ENCODE assay signal across 15 mouse cellular contexts in genomic region chr7:44894175-44894574, GRCm38 (mm10). TPM values are rescaled to one million over a fixed set of nuclear protein-coding genes. Genes with fewer than 3 reads are reported as not detected.
DNase-seq lines count a peak whose midpoint lies in the region; ATAC-seq and TF ChIP-seq lines count a peak whose summit lies in the region.
"Had no signal": no experiment of that assay in that cellular context is flagged by ENCODE, and none has a peak within 500 bp of the region (broad histone marks: within the 10 kb centered on the region; RNA-seq: fewer than 3 reads in every experiment).

No protein-coding gene starts in this region.

- no peak for TF ChIP-seq CTCF in liver, postnatal 0 days (IDR thresholded peaks at IDR 0.05; ENCODE audit: low read depth)

- WGBS in neural tube, embryonic 13.5 days = 89% methylated on average over 3 of the region's 3 CpGs
- WGBS in forebrain, embryonic 15.5 days = 86% methylated on average over 3 of the region's 3 CpGs
- WGBS in midbrain, embryonic 11.5 days = 84% methylated on average over 3 of the region's 3 CpGs
- 82% methylated on average over 3 of the region's 3 CpGs for WGBS in liver, postnatal 0 days (ENCODE audit: insufficient replicate concordance)

- no peak for TF ChIP-seq EP300 in liver, postnatal 0 days (IDR thresholded peaks at IDR 0.05; ENCODE audit: low read depth)

- H3K4me1 ChIP-seq in neural tube, embryonic 13.5 days (replicated peaks) = peaks cover 72% of the 10 kb centered on the region
- H3K4me1 ChIP-seq in forebrain, embryonic 15.5 days = peaks cover 76% of the 10 kb centered on the region
- peaks cover 53% of the 10 kb centered on the region for H3K4me1 ChIP-seq in midbrain, embryonic 11.5 days (ENCODE audit: control insufficient read depth, insufficient read depth, low read length)
- peaks cover 38% of the 10 kb centered on the region for H3K4me1 ChIP-seq in liver, postnatal 0 days (ENCODE audit: insufficient read depth)

- H3K4me2 ChIP-seq in neural tube, embryonic 13.5 days = no peak overlapping the region
- no peak overlapping the region for H3K4me2 ChIP-seq in forebrain, embryonic 15.5 days (replicated peaks)
- no peak overlapping the region for H3K4me2 ChIP-seq in midbrain, embryonic 11.5 days
- no peak overlapping the region for H3K4me2 ChIP-seq in liver, postnatal 0 days (ENCODE audit: low read depth, low read length)
- H3K4me2 ChIP-seq: stomach, embryonic 15.5 days had no signal

- H3K36me3 ChIP-seq in neural tube, embryonic 13.5 days = peaks cover 18% of the 10 kb centered on the region
- H3K36me3 ChIP-seq in forebrain, embryonic 15.5 days = peaks cover 6% of the 10 kb centered on the region; the same call in 1 of the 2 replicates
- peaks cover 3% of the 10 kb centered on the region for H3K36me3 ChIP-seq in midbrain, embryonic 11.5 days (ENCODE audit: control insufficient read depth, insufficient read depth, low read length)
- H3K36me3 ChIP-seq in liver, postnatal 0 days (replicated peaks; ENCODE audit: insufficient read depth, low read length) = 0 out of 2 replicates have a peak, but pooled peaks cover 5% of the 10 kb centered on the region
- H3K36me3 ChIP-seq: stomach, embryonic 15.5 days had no signal

- no peaks in the 10 kb centered on the region for H3K9me3 ChIP-seq in neural tube, embryonic 13.5 days
- H3K9me3 ChIP-seq in forebrain, embryonic 15.5 days = no peaks in the 10 kb centered on the region
- no peaks in the 10 kb centered on the region for H3K9me3 ChIP-seq in midbrain, embryonic 11.5 days (ENCODE audit: control insufficient read depth, low read length)
- no peaks in the 10 kb centered on the region for H3K9me3 ChIP-seq in liver, postnatal 0 days (ENCODE audit: low read length)
- H3K9me3 ChIP-seq: embryonic facial prominence, embryonic 12.5 days; stomach, embryonic 15.5 days had no signal

- intact Hi-C loops in left cerebral cortex, postnatal 4 days (cut with DNase I) = no loop called here

- H3K9ac ChIP-seq in neural tube, embryonic 13.5 days = no peak overlapping the region
- H3K9ac ChIP-seq in forebrain, embryonic 15.5 days (replicated peaks) = no peak overlapping the region
- H3K9ac ChIP-seq in midbrain, embryonic 11.5 days (ENCODE audit: low read length) = no peak overlapping the region
- H3K9ac ChIP-seq in liver, postnatal 0 days (replicated peaks) = no peak overlapping the region
- H3K9ac ChIP-seq: stomach, embryonic 15.5 days had no signal

- no peak overlapping the region for H3K4me3 ChIP-seq in neural tube, embryonic 13.5 days
- H3K4me3 ChIP-seq in forebrain, embryonic 15.5 days = no peak overlapping the region
- H3K4me3 ChIP-seq in midbrain, embryonic 11.5 days (ENCODE audit: low read depth, low read length) = no peak overlapping the region
- H3K4me3 ChIP-seq in liver, postnatal 0 days (ENCODE audit: low read depth, low read length) = no peak overlapping the region
- H3K4me3 ChIP-seq: embryonic facial prominence, embryonic 12.5 days; heart, adult 2 months; stomach, embryonic 15.5 days had no signal

- H3K27ac ChIP-seq in neural tube, embryonic 13.5 days (replicated peaks) = peak overlapping the region; percentile 98
- peak overlapping the region; percentile 99 for H3K27ac ChIP-seq in forebrain, embryonic 15.5 days (replicated peaks)
- H3K27ac ChIP-seq in midbrain, embryonic 11.5 days (ENCODE audit: low read depth, low read length) = peak overlapping the region; percentile 93
- H3K27ac ChIP-seq in liver, postnatal 0 days (ENCODE audit: low read depth) = no peak overlapping the region

- no peaks in the 10 kb centered on the region for H3K27me3 ChIP-seq in neural tube, embryonic 13.5 days
- H3K27me3 ChIP-seq in forebrain, embryonic 15.5 days = no peaks in the 10 kb centered on the region
- no peaks in the 10 kb centered on the region for H3K27me3 ChIP-seq in midbrain, embryonic 11.5 days (ENCODE audit: control insufficient read depth, insufficient read depth, low read length)
- H3K27me3 ChIP-seq in liver, postnatal 0 days (ENCODE audit: insufficient read depth, low read length) = no peaks in the 10 kb centered on the region
- H3K27me3 ChIP-seq: embryonic facial prominence, embryonic 12.5 days; stomach, embryonic 15.5 days had no signal

- ATAC-seq in neural tube, embryonic 13.5 days (ENCODE audit: low read depth) = no peak
- ATAC-seq in forebrain, embryonic 15.5 days (replicated peaks) = no peak
- no peak for ATAC-seq in midbrain, embryonic 11.5 days (ENCODE audit: low FRiP score)
- no peak for ATAC-seq in liver, postnatal 0 days

- DNase-seq in neural tube, embryonic 10.5 days (ENCODE audit: extremely low spot score, low spot score) = no peak
- DNase-seq in midbrain, embryonic 11.5 days (ENCODE audit: low spot score, missing footprints) = no peak
- no peak for DNase-seq in right cerebral cortex, postnatal 36 days (ENCODE audit: low spot score in 2 of 2)
- DNase-seq in left cerebral cortex, postnatal 4 days = no peak
- DNase-seq in liver, postnatal 0 days = no peak
- DNase-seq: adrenal gland, postnatal 10 days; cerebellum, postnatal 10 days; heart, adult 2 months; liver; lung, postnatal 14 days; thymus, postnatal 4 days had no signal

RNA-seq across cellular contexts. Expression of gene Med25, which starts 1.7 kb away (rescaled TPM):
- 134 and 138 TPM in 2 replicates for polyA plus RNA-seq in neural tube, embryonic 13.5 days (2015; fragmentation: Nextera tagmentation; extraction: Ambion mirVana)
- polyA plus RNA-seq in forebrain, embryonic 15.5 days (2015; fragmentation: Nextera tagmentation; extraction: Ambion mirVana) = 164 and 166 TPM in 2 replicates
- polyA plus RNA-seq in midbrain, embryonic 11.5 days (2014; fragmentation: Nextera tagmentation; extraction: Ambion mirVana) = 69.5 and 75.4 TPM in 2 replicates
- 100 to 1,000 TPM; 117 to 122 TPM for total RNA-seq in left cerebral cortex, postnatal 4 days (2021)
- polyA plus RNA-seq in liver, postnatal 0 days (2015; fragmentation: Nextera tagmentation; extraction: Ambion mirVana) = 35.6 and 37.7 TPM in 2 replicates

RNA-seq across cellular contexts. Expression of gene Fuz, which starts 1.7 kb away (rescaled TPM):
- 14.9 and 17.9 TPM in 2 replicates for polyA plus RNA-seq in neural tube, embryonic 13.5 days (2015; fragmentation: Nextera tagmentation; extraction: Ambion mirVana)
- 20.6 and 22.1 TPM in 2 replicates for polyA plus RNA-seq in forebrain, embryonic 15.5 days (2015; fragmentation: Nextera tagmentation; extraction: Ambion mirVana)
- polyA plus RNA-seq in midbrain, embryonic 11.5 days (2014; fragmentation: Nextera tagmentation; extraction: Ambion mirVana) = 18.8 and 23.1 TPM in 2 replicates
- total RNA-seq in left cerebral cortex, postnatal 4 days (2021) = 10 to 100 TPM; 10.5 to 13.1 TPM
- polyA plus RNA-seq in liver, postnatal 0 days (2015; fragmentation: Nextera tagmentation; extraction: Ambion mirVana) = 4.1 and 4.4 TPM in 2 replicates

RNA-seq across cellular contexts. Expression of gene Ptov1, which starts 24.6 kb away (rescaled TPM):
- polyA plus RNA-seq in neural tube, embryonic 13.5 days (2015; fragmentation: Nextera tagmentation; extraction: Ambion mirVana) = 471 and 515 TPM in 2 replicates
- 583 and 618 TPM in 2 replicates for polyA plus RNA-seq in forebrain, embryonic 15.5 days (2015; fragmentation: Nextera tagmentation; extraction: Ambion mirVana)
- polyA plus RNA-seq in midbrain, embryonic 11.5 days (2014; fragmentation: Nextera tagmentation; extraction: Ambion mirVana) = 316 and 350 TPM in 2 replicates
- 100 to 1,000 TPM; 423 to 428 TPM for total RNA-seq in left cerebral cortex, postnatal 4 days (2021)
- polyA plus RNA-seq in liver, postnatal 0 days (2015; fragmentation: Nextera tagmentation; extraction: Ambion mirVana) = 43.5 and 49.8 TPM in 2 replicates

RNA-seq across cellular contexts. Expression of gene Ap2a1, which starts 35.1 kb away (rescaled TPM):
- 115 and 116 TPM in 2 replicates for polyA plus RNA-seq in neural tube, embryonic 13.5 days (2015; fragmentation: Nextera tagmentation; extraction: Ambion mirVana)
- polyA plus RNA-seq in forebrain, embryonic 15.5 days (2015; fragmentation: Nextera tagmentation; extraction: Ambion mirVana) = 105 and 107 TPM in 2 replicates
- polyA plus RNA-seq in midbrain, embryonic 11.5 days (2014; fragmentation: Nextera tagmentation; extraction: Ambion mirVana) = 68.0 and 74.8 TPM in 2 replicates
- total RNA-seq in left cerebral cortex, postnatal 4 days (2021) = 100 to 1,000 TPM; 232 to 258 TPM
- 25.6 and 29.5 TPM in 2 replicates for polyA plus RNA-seq in liver, postnatal 0 days (2015; fragmentation: Nextera tagmentation; extraction: Ambion mirVana)

RNA-seq across cellular contexts. Expression of gene Pnkp, which starts 37.2 kb away (rescaled TPM):
- polyA plus RNA-seq in neural tube, embryonic 13.5 days (2015; fragmentation: Nextera tagmentation; extraction: Ambion mirVana) = 30.2 and 31.6 TPM in 2 replicates
- 32.1 and 35.3 TPM in 2 replicates for polyA plus RNA-seq in forebrain, embryonic 15.5 days (2015; fragmentation: Nextera tagmentation; extraction: Ambion mirVana)
- polyA plus RNA-seq in midbrain, embryonic 11.5 days (2014; fragmentation: Nextera tagmentation; extraction: Ambion mirVana) = 26.1 and 28.6 TPM in 2 replicates
- 10 to 100 TPM; 27.5 to 29.3 TPM for total RNA-seq in left cerebral cortex, postnatal 4 days (2021)
- polyA plus RNA-seq in liver, postnatal 0 days (2015; fragmentation: Nextera tagmentation; extraction: Ambion mirVana) = 25.6 and 27.9 TPM in 2 replicates
